Mouse (Mus musculus): ENCODE results near the gene Oxct2b.
"Not testable (repeated sequence)": the region's sequence is repeated elsewhere in the genome, so short reads cannot be mapped to it uniquely, and the experiment has no call there.

GRCm38 (mm10) chr4:123111275-123111983, 4.6 kb upstream of the Oxct2b start:
- not testable (repeated sequence) for TF ChIP-seq CTCF (conservative IDR thresholded peaks at IDR 0.05; ENCODE audit: low read length); POU5F1 (IDR thresholded peaks at IDR 0.05; ENCODE audit: borderline replicate concordance, low read length); NANOG (IDR thresholded peaks at IDR 0.05; ENCODE audit: borderline replicate concordance, low read length)

Data from E14TG2a.4 (cell line).